Mouse (Mus musculus): Measurements from ENCODE around the gene Syt17.

DNA sequence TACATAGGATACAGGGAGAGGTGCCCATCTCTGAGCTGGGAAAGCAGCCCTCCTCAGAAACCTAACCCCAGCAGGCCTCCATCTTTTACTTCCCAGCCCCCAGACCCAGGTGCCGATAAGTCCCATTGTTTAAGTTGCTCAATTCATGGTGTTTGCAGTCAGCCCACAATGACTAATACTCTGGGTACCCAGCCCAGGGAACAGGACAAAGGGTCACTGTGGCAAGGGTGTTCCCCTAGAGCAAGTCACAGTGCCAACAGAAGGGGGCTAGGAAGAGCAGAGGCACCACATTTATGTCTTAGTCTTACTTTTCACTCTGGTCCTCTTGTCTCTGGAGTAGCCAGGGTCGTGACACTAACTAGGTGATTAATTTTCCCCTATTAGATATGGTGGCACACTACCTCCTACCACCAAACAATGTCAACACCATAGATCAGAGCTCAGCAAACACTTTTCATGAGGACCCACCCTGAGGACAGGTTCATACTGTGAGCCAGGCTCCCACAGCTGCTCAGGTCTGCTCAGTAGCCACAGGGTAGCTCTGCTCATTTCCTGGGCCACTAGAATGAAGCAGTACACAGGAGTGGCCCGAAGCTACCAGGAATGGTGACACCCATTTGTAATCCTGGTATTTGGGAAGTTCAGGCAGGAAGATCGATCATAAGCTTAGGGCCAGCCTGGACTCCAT lies 47.0 kb upstream of the Syt17 start:
- no peak for TF ChIP-seq CTCF (IDR thresholded peaks at IDR 0.05; ENCODE audit: extremely low read depth, insufficient read depth, low read length)
- no peak for TF ChIP-seq POLR2A (IDR thresholded peaks at IDR 0.05; ENCODE audit: extremely low read depth, insufficient read depth, low read length)

Measured in cortical plate, adult 2 months (tissue).